Mouse (Mus musculus): ENCODE data around the gene G6pc3.

The G6pc3 gene

DNA sequence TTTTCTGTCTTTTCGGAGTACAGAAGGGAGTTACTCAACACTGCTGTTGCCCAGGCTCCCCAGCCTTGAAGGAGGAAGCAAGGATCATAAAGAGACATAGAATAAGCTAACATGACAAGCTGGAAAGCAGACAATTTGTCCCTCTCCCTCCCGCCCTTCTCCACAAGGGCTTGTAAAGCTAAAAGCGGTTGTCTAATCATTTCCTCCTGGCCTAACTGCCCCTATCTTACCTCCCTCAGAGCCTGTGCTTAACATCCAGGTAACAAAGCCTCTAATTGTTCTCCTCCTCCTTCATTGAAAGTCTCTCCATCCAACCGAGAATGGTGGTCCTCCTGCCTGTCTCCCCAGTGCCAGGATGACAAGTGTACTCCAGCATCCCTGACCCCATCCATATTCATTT, 1.4 kb downstream of the G6pc3 start:
- no peak for DNase-seq

DNA sequence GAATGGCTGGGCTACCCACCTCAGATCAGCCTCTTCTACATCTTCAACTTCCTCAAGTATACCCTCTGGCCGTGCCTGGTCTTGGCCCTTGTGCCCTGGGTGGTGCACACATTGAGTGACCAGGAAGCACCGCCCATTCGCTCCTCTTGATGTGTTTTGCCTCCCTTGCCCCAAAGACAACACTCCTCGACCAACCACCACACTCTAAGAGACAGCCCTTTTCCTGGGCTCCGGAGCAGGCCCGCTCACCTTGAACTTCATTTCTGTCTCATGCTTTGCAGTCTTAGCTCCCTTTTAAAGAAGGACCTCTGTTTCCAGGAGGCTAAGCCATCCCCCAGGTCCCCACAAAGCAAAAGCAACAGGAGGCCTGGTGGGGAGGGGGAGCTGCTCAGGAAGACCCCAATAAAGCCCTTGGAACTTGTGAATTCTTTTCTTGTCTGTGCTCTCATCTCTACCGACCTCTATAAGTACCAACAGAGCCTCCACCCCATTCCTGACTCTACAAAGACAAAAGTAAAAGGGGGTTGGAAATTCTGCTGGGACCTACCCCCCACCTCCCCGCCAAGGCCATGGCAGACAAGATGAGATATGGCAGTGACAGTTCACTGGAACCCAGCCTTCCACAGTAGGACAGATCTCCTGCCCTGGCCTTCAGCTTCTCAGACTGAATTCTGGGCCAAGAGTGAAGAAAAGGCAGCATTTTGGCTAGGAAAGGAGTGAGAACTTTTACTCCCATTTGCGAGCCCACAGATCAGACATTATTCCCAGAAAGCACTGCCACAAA, 4.4 kb downstream of the G6pc3 start:
- no peak for DNase-seq

DNA sequence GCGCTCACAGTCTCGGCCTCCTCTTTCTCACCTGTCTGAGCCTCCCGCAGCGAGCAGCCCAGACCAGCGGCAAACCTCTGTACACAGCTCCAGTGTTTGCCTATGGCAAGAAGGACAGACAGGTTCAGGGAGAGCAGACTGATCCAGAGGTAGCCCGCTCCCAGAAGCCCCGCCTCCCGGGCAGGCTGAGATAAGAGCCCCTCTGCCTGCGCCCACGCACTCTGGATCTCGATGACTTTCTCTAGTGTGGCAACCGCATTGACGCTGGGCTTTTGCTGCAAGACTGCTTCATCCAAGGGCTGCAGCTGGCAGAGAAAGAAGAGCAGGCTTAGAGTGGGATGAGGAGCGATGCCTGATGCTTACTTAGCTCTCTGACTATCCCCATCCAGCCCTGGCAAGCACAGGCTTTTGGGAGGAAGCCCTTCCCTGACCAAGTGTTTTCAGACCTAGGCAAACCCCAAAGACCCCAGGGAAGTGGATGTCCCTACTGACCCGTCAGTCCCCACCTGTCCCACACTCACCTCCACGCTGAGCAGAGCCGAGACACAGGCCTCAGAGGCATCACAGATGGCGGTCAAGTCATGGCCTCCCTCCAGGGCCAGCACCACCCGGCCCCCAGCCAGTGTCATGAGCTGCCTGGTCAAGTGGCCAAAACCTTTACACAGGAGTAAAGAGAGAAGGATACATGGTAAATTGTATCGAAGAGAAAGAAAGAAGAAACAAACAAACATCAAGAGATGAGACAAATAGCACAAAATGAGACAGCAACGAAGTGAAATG, 6.8 kb downstream of the G6pc3 start:
- no peak for DNase-seq

DNA sequence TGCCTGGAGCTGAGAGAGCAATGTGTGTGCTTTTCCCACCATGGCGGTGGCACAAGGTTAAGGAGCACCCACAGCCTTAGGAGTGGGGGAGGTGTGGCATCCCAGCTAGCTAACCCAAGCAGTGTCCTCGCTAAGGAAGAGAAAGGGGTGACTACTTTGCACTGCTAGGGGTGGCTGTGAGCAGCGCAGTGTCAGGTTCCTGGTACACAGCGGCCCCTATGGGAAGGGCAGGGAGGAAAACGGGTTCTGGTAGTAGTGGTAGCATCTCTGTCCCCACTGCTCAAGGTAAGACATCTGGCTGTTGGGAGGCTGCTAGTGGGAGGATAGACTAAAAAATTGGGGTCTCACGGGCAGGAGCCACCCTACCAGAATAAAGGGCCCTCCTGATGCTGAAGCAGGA, 8.8 kb downstream of the G6pc3 start:
- no peak for DNase-seq

DNA sequence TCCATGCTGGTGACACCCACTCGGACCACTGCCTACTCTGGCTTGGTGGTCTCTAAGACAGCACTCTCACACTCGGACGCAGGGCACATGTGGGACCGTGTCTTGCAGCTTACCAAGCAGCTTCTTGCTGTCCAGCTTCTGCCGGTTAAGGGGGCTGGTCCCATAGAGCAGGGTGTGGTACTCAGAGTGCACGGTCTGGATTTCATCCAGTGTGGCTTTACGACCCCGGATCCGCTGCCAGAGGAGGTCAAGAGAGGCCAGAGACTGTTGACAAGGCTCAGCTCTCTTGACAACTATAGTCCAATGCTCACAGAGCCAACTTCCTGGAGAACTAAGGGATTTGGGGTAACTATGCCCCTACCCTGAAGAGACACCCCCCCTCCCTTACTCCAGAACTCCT, 10.4 kb downstream of the G6pc3 start:
- no peak for DNase-seq

DNA sequence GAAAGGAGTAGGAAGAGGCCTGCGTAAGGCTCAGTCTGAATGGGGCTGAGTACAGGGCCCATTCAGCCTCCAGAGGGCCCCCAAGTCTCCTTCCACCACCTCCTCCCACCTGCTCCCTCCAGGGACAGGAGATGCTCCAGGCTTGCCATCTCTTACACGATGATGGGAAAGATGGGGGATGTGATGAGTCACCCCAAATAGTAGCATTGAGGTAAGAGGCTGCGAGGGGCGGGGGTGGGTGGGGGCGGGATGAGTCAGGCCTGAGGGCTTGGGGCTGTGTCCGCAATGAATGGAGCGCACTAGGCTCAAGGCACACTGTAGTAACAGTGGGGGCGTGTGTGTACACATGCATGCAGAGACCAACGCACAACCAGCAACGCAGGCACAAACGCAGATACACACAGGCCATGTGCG, 12.0 kb downstream of the G6pc3 start:
- no peak for DNase-seq

DNA sequence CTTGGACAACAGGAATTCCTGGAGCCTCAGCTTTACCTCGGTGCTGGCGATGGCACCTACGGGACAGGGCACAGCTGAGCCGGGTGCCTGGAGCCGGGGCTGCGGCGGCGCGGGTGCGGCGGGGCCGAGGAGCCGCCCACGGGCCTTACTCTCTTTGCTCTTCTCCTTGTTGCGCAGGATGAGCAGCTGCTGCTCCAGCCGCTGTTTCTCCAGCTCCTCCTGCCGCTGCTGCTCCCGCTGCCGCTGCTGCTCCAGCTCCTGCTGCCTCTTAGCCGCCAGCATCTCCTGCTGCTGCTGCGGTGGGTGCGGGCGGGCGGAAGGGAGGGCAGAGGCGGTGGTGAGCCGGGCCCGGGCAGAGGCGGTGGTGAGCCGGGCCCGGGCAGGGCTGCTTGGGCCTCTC, 17.1 kb downstream of the G6pc3 start:
- no peak for DNase-seq

DNA sequence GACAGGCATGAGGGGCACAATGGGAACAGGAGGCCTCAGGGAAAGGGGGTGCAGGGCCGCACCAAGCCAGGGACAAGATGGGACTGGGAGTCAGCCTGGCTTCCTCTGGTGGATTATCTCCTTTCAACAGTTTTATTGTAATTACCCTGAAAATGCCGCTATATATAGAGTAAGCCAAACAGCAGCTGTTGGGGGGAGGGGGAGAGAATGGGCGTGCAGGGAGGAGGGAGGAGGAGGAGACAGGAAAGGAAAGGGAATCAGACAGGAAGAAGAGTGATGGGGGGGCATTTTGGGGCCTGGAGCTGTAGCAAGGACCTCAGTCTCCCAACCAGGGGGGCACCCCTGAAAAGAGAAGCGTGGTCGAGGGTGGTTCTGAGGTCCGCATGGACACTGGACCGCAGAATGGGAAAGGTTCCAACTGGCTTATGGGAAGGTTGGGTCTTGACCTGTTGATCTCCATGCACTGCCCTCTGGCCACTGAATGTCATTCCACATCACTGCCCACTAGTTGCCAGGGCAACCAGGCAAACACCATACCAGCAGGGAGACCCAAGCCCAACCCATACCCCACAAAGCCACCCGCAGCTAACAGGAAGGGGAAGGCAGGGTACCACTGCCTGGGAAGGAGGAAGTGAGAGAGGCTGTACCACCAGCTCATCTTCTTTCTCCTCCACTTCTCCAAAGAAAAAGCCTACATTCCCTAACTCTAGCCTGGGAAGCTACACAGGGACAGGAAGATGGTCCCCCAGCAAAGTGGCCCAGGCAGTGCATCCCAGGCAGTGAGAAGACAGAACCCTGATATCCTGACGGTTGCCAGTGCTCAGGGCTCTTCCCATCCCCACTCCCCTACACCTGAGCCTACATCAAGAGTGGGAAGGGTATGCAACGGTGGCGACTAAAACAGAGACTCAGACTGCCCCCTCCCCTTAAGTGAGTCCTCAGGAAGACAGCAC, 18.7 kb downstream of the G6pc3 start:
- peak; percentile 39 for DNase-seq

DNA sequence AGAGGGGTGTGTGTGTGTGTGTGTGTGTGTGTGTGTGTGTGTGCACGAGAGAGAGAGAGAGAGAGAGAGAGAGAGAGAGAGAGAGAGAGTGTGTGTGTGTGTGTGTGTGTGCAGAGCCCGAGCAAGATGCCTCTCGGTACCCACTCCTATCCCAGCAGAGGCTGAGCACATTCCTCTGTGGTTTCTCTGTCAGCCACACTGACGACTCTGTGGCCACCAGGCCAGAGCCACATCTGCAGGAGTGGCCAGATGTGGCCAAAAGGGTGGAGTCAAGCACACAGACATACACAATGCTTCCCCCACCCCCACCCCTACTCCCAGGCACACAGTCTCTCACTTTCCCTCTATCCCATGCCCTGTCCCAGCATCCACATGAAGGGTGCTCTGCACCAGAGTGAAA, 19.4 kb downstream of the G6pc3 start:
- DNase-seq = no peak

DNA sequence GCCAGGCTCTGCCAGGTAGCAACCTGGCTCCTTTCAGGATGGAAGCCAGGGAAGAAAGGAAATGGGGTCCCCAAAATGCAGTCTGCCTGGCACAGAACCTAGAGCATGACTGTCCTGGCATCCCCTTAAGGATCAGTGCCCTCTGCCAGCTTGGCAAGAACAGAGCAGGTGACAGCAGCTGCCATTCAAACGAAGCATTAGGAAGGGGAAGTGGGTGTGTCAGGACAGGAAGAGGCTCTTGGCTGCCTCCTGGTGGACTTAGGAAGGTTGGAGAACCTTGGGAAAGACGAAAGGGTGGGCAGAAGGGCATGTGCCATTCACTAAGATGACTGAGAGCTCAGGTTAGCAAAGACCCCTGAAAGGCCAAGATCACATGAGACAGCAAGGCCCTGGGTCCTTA, 20.3 kb downstream of the G6pc3 start:
- DNase-seq = peak; percentile 71

DNA sequence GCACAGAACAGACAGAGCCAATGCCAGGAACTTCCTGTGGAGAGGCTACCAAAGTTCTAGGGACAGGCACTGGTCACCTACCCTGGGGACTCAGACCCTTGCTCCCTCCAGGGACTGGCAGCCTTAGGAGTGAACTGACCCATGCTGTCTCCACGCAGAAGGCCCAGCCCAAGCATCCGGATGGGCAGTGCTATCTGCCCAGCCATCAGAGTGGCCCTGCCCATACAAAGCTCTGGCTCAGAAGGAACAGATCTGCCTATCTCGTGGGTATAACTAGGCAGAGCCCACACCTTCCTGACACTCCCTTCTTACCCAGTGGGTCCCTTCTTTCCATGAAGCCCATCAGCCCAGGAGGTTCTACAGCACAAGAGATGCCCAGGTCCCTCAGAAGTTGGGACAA, 20.8 kb downstream of the G6pc3 start:
- DNase-seq = peak; percentile 58

DNA sequence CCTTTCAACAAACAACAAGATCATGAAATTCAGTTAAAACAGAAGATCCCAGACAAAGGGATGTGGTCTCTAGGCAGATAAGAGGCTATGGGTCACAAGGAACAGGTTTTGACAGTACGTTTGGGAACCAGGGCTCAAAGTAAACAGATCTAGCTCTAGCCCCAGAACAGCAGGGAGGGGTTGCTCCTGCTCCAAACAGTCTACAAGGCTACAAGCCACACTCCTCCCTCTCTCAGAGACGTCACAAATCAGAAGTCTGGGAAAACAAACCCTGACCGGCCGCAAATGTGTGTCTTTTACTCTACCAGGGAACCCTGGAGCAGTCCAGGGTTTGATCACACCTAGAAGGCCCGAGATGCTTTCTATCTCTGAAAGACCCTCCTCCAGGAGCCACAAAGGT, 21.6 kb downstream of the G6pc3 start:
- DNase-seq = peak; percentile 54

DNA sequence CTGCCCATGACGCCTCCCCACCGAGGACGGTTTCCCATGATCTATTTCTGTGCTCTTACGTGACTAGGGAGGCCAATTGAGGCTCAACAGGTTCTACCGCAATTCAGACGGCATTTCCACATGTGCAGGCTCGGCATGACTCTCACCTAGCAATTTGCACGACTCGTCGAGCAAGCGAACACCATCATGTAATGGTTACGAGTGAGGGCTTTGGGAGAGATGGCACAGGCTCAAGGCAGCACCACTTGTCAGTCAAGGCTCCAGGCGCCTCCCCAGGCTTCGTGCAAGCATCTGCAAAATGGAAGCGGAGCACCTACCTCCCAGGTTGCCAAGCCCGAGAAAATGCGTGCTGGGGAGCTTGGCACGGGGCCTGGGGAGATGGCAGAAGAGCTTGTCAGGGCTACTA, 22.5 kb downstream of the G6pc3 start:
- no peak for DNase-seq

DNA sequence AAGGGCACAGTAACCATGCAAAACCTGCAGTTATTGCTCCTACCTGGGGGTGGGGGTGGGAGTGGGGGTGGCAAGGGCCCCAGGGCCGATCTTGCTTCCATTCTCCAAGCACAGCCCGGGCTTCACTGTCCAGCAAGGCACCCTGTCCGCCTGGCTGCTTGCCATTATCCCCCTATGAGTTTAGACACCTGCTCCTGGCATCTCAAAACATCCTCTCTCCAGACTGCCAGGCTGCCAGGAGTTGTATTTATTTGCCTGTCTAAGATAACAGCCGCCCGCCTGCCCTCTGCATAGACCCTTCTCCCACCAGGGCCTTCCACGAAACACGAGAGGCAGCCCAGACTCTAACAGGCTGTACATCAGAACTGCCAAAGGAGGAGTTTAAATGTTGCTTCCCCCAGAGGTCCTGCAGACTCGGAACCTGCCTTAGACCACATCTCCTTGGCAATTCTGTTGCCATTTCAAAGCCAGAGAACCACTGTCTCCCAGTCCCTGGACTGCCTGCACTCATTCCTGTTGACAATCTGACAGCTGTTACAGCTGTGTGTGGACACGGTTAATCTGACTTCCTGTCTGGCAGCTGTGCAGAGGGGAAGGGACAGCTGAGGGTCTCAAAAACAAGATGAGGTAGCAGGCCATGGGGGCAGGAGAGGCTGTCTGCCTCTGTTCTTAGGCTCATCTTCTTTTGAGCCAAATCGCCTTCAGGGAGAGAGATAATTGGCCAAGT, 25.2 kb downstream of the G6pc3 start:
- no peak for DNase-seq

DNA sequence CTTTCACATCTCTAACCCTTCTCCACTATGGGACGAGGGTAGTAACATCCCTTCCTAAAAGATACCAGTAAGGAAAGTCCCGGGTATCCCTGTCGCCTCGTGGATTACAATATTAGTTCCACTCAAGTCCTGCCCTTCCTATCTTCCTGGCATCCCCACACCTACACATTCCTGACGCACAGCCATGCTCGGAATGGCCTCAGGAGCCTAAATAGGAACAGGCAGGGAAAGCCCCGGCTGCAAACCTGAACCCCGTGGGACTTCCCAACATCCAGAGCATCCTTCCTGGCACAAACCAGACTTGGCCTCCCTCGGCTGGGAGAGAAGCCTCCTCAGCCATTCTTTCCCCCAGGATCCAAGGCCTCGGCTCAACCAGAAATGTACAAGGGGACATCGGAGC, 26.1 kb downstream of the G6pc3 start:
- no peak for DNase-seq

DNA sequence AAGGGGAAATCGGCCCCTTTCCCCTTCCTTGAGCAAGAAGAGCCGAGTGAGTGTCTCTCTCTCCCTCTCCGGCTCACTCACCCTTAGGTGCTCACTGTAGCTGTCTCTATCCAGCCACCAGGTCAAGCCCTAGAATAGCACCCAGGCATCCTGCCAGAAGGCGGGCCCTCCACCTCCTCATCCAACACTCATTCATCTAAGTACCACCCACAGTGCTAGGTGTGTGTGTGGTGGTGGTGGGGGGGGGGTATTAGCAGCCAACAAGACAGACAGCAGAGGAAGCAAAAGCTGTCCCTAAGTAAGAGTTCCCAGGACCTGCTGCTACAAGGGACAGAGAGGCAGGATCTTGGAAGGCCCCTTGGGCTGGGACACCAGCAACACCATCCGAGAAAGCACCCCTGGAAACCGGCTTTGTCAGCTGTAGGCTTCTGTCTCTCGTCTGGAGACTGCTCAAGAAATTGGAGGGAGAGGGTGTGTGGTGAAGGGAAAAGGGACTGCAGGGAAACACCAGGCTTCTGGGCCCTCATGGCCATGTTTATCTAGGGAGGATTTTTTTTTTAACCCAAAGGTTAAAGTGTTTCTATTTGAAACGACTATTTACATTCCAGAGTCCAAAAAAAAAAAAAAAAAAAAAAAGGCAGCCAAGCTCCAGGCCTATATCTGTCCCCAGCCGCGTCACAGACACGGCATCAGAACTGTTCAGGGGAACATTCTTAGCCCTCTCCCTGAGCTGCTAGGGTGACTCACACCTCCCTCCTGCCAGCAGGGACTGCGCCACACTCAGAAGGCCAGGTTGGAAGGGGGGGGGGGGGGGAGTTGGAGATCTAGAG, 26.9 kb downstream of the G6pc3 start:
- peak; percentile 90 for DNase-seq

DNA sequence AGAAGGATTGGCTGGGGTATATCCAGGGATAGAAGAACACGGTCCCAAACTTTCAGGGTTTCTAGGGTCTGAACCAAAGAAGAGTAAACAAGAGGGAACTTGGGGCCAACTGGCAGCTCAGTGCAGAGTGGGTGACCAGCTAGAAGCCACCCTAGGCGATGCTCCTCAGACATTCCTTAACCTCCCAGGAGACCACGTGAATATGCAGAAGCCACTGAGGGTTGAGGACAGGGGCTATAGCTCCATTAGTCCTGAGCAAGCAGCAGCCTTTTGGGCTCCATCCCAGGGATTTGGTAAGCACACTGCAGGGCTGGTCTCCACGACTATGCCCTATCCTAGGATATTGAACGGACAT, 27.4 kb downstream of the G6pc3 start:
- DNase-seq = peak; percentile 31

DNA sequence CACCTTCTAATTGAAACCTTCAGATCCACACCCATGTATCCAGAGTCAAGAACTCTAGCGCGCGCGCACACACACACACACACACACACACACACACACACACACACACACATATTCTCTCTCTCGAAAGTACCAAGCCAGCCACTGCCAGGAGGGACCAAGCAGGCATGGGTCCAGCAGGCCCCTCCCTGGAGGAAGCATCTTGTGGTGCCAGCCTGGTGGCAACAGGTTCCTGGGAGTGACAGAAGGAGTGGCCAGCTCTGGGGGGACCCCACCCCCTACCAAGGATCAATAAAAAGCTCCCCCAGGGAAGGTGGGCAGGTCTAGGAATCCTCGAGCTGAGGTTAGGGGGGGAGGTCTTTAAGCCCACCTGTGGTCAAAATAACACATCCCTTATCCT, 28.0 kb downstream of the G6pc3 start:
- peak; percentile 67 for DNase-seq

DNA sequence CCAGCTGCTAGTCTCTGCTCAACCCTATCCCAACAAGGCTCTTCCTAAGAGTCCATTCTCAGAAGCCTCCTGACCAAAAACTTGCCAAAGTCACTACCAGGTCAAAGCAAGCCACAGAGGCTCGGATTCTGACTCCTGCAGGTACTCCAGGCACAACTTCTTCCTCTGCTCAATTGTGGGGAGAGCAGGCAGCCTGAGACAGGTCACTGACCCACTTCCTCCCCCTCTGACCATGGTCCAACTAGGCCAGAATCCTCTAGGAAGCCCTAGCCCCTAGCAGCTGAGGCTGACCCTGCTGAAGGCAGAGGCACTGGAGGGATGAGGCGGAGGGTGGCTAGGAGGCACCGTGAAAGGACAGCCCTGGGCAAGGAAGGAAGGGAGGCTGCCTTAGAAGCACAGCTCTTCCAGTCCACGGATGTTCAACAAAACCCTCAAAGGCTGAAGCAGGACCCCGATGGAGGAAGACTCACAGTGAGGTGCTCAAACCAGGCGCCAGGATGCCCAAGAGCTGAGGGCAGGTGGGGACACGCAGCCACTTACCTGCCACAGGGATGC, 28.5 kb downstream of the G6pc3 start:
- no peak for DNase-seq

DNA sequence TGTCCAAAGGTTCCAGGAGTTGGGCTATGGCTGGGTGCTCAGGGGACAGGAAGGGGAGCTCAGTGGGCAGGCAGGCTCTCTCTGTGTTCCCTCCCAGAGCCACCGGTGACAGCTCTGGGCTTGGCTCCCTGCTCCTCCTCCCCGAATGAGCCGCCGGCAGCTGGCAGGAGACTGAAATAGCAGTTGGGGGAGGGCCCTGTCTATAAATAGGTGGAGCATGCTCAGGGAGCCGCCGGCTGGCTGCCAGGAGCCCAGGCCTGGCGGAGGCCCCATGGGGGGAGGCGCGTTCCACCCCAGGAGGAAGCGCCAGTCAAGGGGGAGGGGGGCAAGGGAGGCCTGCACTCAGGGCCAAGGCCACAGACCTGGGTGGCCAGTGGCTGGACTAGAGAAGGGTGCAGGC, 29.4 kb downstream of the G6pc3 start:
- peak; percentile 98 for DNase-seq

DNA sequence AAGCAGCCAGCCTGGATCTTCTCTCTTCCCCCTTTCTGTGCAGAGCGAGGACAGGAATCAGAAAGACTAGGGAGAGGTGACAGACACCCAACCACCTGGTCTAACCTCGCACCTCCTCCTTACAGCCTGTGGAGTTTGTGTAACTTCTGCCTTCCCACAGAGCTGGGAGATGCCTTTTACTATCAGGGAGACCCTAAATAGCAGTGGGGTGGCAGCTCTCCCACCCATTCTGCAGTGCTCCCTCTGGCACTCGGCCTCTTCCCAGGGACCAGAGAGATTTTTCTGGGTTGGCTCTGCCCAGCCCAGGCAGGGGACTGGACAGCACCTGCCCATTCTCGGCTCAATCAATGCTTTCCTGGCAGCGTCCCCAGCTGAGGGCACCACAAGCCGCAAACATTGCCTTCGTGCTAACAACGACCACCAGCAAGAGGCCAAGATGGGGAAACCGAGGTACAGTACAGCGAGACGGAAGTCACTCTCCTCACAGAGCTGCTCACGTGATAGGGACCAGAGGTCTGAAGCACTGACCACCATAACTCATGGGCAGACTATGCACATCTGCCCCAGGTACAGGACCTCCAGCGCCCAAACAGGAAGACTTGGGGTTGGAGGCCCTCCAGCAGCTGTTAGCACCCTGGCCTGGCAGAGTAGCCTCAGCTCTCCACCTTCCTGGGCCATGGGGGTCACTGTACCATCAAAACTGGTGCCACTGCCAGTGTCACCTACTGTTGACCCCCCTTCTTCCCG, 30.0 kb downstream of the G6pc3 start:
- DNase-seq = no peak
